Mouse (Mus musculus) cerebellum, adult 8-10 months (tissue): Measurements from ENCODE around the gene Pdia4.
"Not testable (repeated sequence)": the region's sequence is repeated elsewhere in the genome, so short reads cannot be mapped to it uniquely, and the experiment has no call there.

Experiments used
- DNase-seq: peaks from one replicate; pipeline ENCODE4 v3.0.0; 2022

The Pdia4 gene

GRCm38 (mm10) chr6:47757429-47757828 lies 55.8 kb downstream of the Pdia4 start:
- DNase-seq = not testable (repeated sequence)

- peak; percentile 63 for DNase-seq
Observed at GRCm38 (mm10) chr6:47753144-47753543, 60.1 kb downstream of the Pdia4 start.

- peak; percentile 99 for DNase-seq
Observed at GRCm38 (mm10) chr6:47748306-47748705, 64.9 kb downstream of the Pdia4 start.

GRCm38 (mm10) chr6:47747886-47748285 lies 65.3 kb downstream of the Pdia4 start:
- DNase-seq = not testable (repeated sequence)
